Mouse (Mus musculus): Measurements from ENCODE around the gene Stra6l. TPM values are rescaled to one million over a fixed set of nuclear protein-coding genes. Genes with fewer than 3 reads are reported as not detected.

Gene Stra6l
- polyA plus RNA-seq, 1 experiment from 2014 or later: 0.47 TPM

DNA sequence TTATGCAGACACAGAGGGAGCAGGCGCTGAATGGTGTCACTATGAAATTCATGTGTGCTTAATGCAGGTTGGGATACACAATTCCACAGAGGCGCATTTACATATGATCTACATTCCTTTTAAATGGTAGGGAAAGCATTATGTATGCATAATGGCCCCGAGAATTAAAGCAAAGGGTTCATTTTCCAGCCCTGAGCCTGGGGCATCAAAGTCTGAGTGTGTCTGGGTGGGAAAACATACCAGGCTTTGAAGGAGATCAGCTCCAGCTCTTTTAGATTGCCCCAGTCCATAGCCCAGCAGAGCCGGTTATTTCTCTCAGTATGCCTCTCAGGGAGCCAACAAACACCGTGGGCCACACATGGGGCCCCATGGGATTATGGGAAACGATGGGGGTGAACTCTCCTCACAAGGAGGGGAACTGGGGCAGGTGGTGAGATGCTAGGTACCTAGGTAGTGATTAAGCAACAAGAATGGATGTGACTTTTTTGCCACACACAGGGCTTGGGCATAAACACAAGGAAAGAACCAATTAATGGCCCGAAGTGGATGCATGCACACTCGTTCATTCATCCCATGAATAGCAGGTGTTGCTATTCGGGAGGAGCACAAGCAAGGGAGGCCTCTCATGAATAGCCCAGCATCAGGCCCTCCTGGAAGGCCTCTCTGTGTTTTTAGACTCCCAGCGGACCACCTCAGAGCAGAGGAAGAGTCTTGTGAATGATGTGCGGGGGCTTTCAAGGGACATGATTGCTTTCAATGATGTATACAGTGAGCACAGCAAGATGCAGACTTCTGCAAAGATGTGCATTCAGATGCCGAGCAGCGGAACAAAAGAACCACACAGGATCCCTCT is 18.3 kb upstream of the Stra6l start:
- H3K27me3 ChIP-seq (replicated peaks; ENCODE audit: control insufficient read depth, insufficient read depth, low read length): peaks cover 61% of the 10 kb centered on the region
- H3K4me2 ChIP-seq (ENCODE audit: low read depth, low read length): no peak overlapping the region
- ATAC-seq (ENCODE audit: low read depth): no peak
- WGBS: 51% methylated on average over 13 of the region's 13 CpGs
- no peak for DNase-seq (ENCODE audit: low spot score)
- no peak overlapping the region for H3K9ac ChIP-seq (ENCODE audit: low read depth, low read length)
- no peaks in the 10 kb centered on the region for H3K9me3 ChIP-seq (ENCODE audit: control insufficient read depth, low read length)
- no peak overlapping the region for H3K27ac ChIP-seq (replicated peaks; ENCODE audit: low read depth, low read length)
- H3K4me3 ChIP-seq (ENCODE audit: low read depth, low read length): no peak overlapping the region
- H3K4me1 ChIP-seq (ENCODE audit: control insufficient read depth, insufficient read depth, low read length): no peaks in the 10 kb centered on the region
- no peaks in the 10 kb centered on the region for H3K36me3 ChIP-seq (ENCODE audit: control insufficient read depth, insufficient read depth, low read length)

GRCm38 (mm10) chr4:45831996-45832395 is 16.5 kb upstream of the Stra6l start:
- WGBS: 90% methylated on average over 7 of the region's 7 CpGs
- H3K4me3 ChIP-seq (ENCODE audit: low read depth, low read length): no peak overlapping the region
- H3K4me2 ChIP-seq (ENCODE audit: low read depth, low read length): no peak overlapping the region
- H3K36me3 ChIP-seq (ENCODE audit: control insufficient read depth, insufficient read depth, low read length): no peaks in the 10 kb centered on the region
- peaks cover 42% of the 10 kb centered on the region for H3K27me3 ChIP-seq (replicated peaks; ENCODE audit: control insufficient read depth, insufficient read depth, low read length)
- DNase-seq (ENCODE audit: low spot score) (no peak), ATAC-seq (ENCODE audit: low read depth) (no peak)
- H3K9ac ChIP-seq (ENCODE audit: low read depth, low read length): no peak overlapping the region
- no peaks in the 10 kb centered on the region for H3K9me3 ChIP-seq (ENCODE audit: control insufficient read depth, low read length)
- H3K27ac ChIP-seq (replicated peaks; ENCODE audit: low read depth, low read length): no peak overlapping the region
- no peaks in the 10 kb centered on the region for H3K4me1 ChIP-seq (ENCODE audit: control insufficient read depth, insufficient read depth, low read length)

DNA sequence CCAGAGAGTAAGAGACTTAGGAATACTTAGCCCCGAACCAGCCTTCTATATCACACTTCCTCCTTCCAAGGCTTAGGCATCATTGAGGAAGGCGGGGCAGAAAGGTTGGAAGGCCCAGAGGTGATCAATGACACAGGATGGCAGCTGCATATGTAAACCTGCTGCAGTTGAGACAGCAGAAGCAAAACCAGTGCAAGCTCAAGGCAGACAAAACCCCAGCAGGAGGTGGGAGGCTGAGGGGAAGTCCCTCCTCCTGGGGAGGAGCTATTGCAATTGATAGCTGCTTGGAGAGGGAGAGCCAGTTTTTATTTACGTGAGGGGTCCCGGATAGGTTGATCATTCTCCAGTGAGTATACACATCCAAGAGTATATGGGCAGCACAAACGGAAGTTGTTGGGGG is 15.0 kb upstream of the Stra6l start:
- H3K27ac ChIP-seq (replicated peaks; ENCODE audit: low read depth, low read length): no peak overlapping the region
- H3K4me1 ChIP-seq (ENCODE audit: control insufficient read depth, insufficient read depth, low read length): no peaks in the 10 kb centered on the region
- H3K4me3 ChIP-seq (ENCODE audit: low read depth, low read length): no peak overlapping the region
- H3K9me3 ChIP-seq (ENCODE audit: control insufficient read depth, low read length): no peaks in the 10 kb centered on the region
- H3K27me3 ChIP-seq (replicated peaks; ENCODE audit: control insufficient read depth, insufficient read depth, low read length): peaks cover 28% of the 10 kb centered on the region
- ATAC-seq (ENCODE audit: low read depth) (no peak), DNase-seq (ENCODE audit: low spot score) (no peak)
- WGBS: 41% methylated on average over 5 of the region's 5 CpGs
- H3K9ac ChIP-seq (ENCODE audit: low read depth, low read length): no peak overlapping the region
- H3K4me2 ChIP-seq (ENCODE audit: low read depth, low read length): no peak overlapping the region
- no peaks in the 10 kb centered on the region for H3K36me3 ChIP-seq (ENCODE audit: control insufficient read depth, insufficient read depth, low read length)

DNA sequence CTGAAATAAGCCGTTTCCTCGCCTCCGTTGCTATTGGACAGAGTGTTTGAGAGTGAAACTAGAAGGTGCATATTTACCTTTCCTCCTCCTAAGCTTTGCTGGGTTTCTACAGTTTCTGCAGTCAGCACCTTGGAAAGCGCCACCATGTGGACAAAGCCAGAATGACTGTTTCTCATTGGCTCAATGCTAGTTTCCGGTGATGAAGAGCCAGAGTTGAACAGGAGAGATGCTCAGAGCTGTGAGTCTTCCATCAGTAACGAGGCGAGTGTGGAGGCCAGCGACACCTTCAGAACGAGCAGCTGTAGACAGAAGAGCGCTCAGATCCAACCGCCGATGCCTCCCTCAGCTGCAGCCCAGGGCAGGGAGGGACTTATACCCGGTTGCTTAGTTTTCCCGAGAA is 4.1 kb upstream of the Stra6l start:
- ATAC-seq (ENCODE audit: low read depth): no peak
- Histone ChIP-seq H3K9me3 (ENCODE audit: control insufficient read depth, low read length) (no peaks in the 10 kb centered on the region), H3K36me3 (ENCODE audit: control insufficient read depth, insufficient read depth, low read length) (no peaks in the 10 kb centered on the region), H3K27me3 (replicated peaks; ENCODE audit: control insufficient read depth, insufficient read depth, low read length) (no peaks in the 10 kb centered on the region), H3K4me3 (ENCODE audit: low read depth, low read length) (no peak overlapping the region), H3K4me2 (ENCODE audit: low read depth, low read length) (no peak overlapping the region), H3K4me1 (ENCODE audit: control insufficient read depth, insufficient read depth, low read length) (no peaks in the 10 kb centered on the region), H3K9ac (ENCODE audit: low read depth, low read length) (no peak overlapping the region), H3K27ac (replicated peaks; ENCODE audit: low read depth, low read length) (no peak overlapping the region)
- 56% methylated on average over 14 of the region's 14 CpGs for WGBS
- DNase-seq (ENCODE audit: low spot score): no peak

- Histone ChIP-seq H3K4me1 (ENCODE audit: control insufficient read depth, insufficient read depth, low read length) (no peaks in the 10 kb centered on the region), H3K27me3 (replicated peaks; ENCODE audit: control insufficient read depth, insufficient read depth, low read length) (no peaks in the 10 kb centered on the region), H3K4me2 (ENCODE audit: low read depth, low read length) (no peak overlapping the region), H3K36me3 (ENCODE audit: control insufficient read depth, insufficient read depth, low read length) (no peaks in the 10 kb centered on the region), H3K9ac (ENCODE audit: low read depth, low read length) (no peak overlapping the region), H3K27ac (replicated peaks; ENCODE audit: low read depth, low read length) (no peak overlapping the region), H3K9me3 (ENCODE audit: control insufficient read depth, low read length) (no peaks in the 10 kb centered on the region), H3K4me3 (ENCODE audit: low read depth, low read length) (no peak overlapping the region)
- DNase-seq (ENCODE audit: low spot score) (no peak), ATAC-seq (ENCODE audit: low read depth) (no peak)
- WGBS: 87% methylated on average over 2 of the region's 2 CpGs
Measured at GRCm38 (mm10) chr4:45846263-45846662, 2.2 kb upstream of the Stra6l start.

GRCm38 (mm10) chr4:45848825-45849156 is 327 bp downstream of the Stra6l start:
- Histone ChIP-seq H3K9ac (ENCODE audit: low read depth, low read length) (no peak overlapping the region), H3K9me3 (ENCODE audit: control insufficient read depth, low read length) (no peaks in the 10 kb centered on the region), H3K4me3 (ENCODE audit: low read depth, low read length) (no peak overlapping the region), H3K27me3 (replicated peaks; ENCODE audit: control insufficient read depth, insufficient read depth, low read length) (no peaks in the 10 kb centered on the region), H3K27ac (replicated peaks; ENCODE audit: low read depth, low read length) (no peak overlapping the region), H3K4me2 (ENCODE audit: low read depth, low read length) (no peak overlapping the region), H3K36me3 (ENCODE audit: control insufficient read depth, insufficient read depth, low read length) (no peaks in the 10 kb centered on the region), H3K4me1 (ENCODE audit: control insufficient read depth, insufficient read depth, low read length) (no peaks in the 10 kb centered on the region)
- ATAC-seq (ENCODE audit: low read depth): no peak
- DNase-seq (ENCODE audit: low spot score): no peak
- WGBS: 53% methylated on average over 10 of the region's 10 CpGs

DNA sequence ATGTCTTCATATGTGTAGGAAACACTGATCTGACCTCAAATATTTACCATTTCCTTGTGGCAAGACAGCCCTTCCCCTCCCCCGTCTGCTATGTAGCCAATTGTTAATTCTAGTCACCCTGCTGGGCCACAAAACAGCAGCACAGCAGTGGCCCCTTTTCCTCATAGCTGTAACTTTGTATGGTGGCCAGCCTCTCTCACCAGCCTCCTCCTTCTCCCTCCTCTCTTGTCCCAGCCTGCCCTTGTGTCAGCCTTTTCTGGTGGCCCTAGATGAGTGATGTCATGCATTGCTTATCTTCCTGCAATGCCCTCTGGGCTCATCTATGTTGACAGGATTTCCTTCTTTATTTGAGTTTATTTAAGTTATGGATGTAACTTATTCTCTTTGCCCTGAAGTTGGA is 955 bp downstream of the Stra6l start:
- 47% methylated on average over 1 of the region's 1 CpGs for WGBS
- ATAC-seq (ENCODE audit: low read depth): no peak
- no peak overlapping the region for H3K27ac ChIP-seq (replicated peaks; ENCODE audit: low read depth, low read length)

GRCm38 (mm10) chr4:45851640-45852051 is 3.2 kb downstream of the Stra6l start:
- H3K36me3 ChIP-seq (ENCODE audit: control insufficient read depth, insufficient read depth, low read length): no peaks in the 10 kb centered on the region
- no peak overlapping the region for H3K4me3 ChIP-seq (ENCODE audit: low read depth, low read length)
- WGBS: 35% methylated on average over 3 of the region's 3 CpGs
- H3K27me3 ChIP-seq (replicated peaks; ENCODE audit: control insufficient read depth, insufficient read depth, low read length): no peaks in the 10 kb centered on the region
- H3K9me3 ChIP-seq (ENCODE audit: control insufficient read depth, low read length): no peaks in the 10 kb centered on the region
- H3K27ac ChIP-seq (replicated peaks; ENCODE audit: low read depth, low read length): no peak overlapping the region
- H3K4me2 ChIP-seq (ENCODE audit: low read depth, low read length): no peak overlapping the region
- H3K4me1 ChIP-seq (ENCODE audit: control insufficient read depth, insufficient read depth, low read length): no peaks in the 10 kb centered on the region
- no peak for DNase-seq (ENCODE audit: low spot score)
- ATAC-seq (ENCODE audit: low read depth): no peak
- no peak overlapping the region for H3K9ac ChIP-seq (ENCODE audit: low read depth, low read length)

More for the DNA sequence above, 955 bp downstream of the Stra6l start:
- DNase-seq (ENCODE audit: low spot score): no peak
- no peaks in the 10 kb centered on the region for H3K4me1 ChIP-seq (ENCODE audit: control insufficient read depth, insufficient read depth, low read length)
- no peak overlapping the region for H3K4me3 ChIP-seq (ENCODE audit: low read depth, low read length)
- no peak overlapping the region for H3K9ac ChIP-seq (ENCODE audit: low read depth, low read length)
- no peaks in the 10 kb centered on the region for H3K27me3 ChIP-seq (replicated peaks; ENCODE audit: control insufficient read depth, insufficient read depth, low read length)
- H3K9me3 ChIP-seq (ENCODE audit: control insufficient read depth, low read length): no peaks in the 10 kb centered on the region
- H3K36me3 ChIP-seq (ENCODE audit: control insufficient read depth, insufficient read depth, low read length): no peaks in the 10 kb centered on the region
- no peak overlapping the region for H3K4me2 ChIP-seq (ENCODE audit: low read depth, low read length)
